Mouse (Mus musculus) stomach, postnatal 0 days (tissue): Measurements from ENCODE around the gene Glp1r.

Experiments
- CTCF ChIP-seq: IDR thresholded peaks from 2 replicates; pipeline ENCODE4 v1.5.1; 2016; ENCODE audit warnings: antibody characterized with exemption, low read depth, mild to moderate bottlenecking, moderate library complexity
- EP300 ChIP-seq: optimal IDR thresholded peaks from 2 replicates; pipeline ENCODE3; 2016; ENCODE audit warnings: antibody characterized with exemption

DNA sequence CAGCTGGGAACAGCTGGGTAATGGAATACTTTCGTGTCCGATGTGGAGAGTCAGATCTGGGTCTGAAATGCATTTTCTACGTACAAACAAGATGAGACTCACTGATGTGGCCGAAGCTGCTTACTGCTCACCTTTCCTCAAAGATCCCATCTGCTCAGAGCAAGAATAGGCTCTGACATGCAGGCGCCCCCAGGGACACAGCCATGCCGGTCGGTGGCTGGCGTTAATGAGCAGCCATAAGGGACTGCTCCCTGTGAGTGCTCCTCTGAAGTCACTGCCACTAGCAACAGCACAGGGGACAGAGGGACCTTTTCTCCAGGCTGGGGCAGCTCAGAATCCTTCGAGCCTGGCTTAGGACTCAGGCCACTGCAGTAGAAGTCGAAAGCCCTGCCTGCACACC is 52.7 kb downstream of the Glp1r start, which contains the start of gene Umodl1:
- TF ChIP-seq CTCF: no peak
- TF ChIP-seq EP300: no peak
